Comparison of ENCODE assay signal across 9 mouse cellular contexts in genomic region chr17:47112556-47113225, GRCm38 (mm10).
DNase-seq lines count a peak whose midpoint lies in the region; ATAC-seq and TF ChIP-seq lines count a peak whose summit lies in the region.
"Had no signal": no experiment of that assay in that cellular context is flagged by ENCODE, and none has a peak within 500 bp of the region (broad histone marks: within the 10 kb centered on the region; RNA-seq: fewer than 3 reads in every experiment).

No protein-coding gene starts in this region.

- H3K4me2 ChIP-seq in kidney, postnatal 0 days (ENCODE audit: low read length) = no peak overlapping the region
- H3K4me2 ChIP-seq in kidney, embryonic 14.5 days (replicated peaks; ENCODE audit: low read depth, low read length) = no peak overlapping the region
- H3K4me2 ChIP-seq in hindbrain, embryonic 14.5 days (replicated peaks) = no peak overlapping the region
- H3K4me2 ChIP-seq: neural tube, embryonic 12.5 days had no signal

- no peaks in the 10 kb centered on the region for H3K9me3 ChIP-seq in kidney, postnatal 0 days (replicated peaks; ENCODE audit: low read length)
- H3K9me3 ChIP-seq in kidney, embryonic 14.5 days (ENCODE audit: control insufficient read depth, low read length) = no peaks in the 10 kb centered on the region; the same call in 1 of the 2 replicates
- no peaks in the 10 kb centered on the region for H3K9me3 ChIP-seq in ES-Bruce4 (replicated peaks; ENCODE audit: control insufficient read depth, insufficient read depth, low read length, poor library complexity, severe bottlenecking)
- H3K9me3 ChIP-seq in hindbrain, embryonic 14.5 days (ENCODE audit: control insufficient read depth, low read length) = no peaks in the 10 kb centered on the region
- H3K9me3 ChIP-seq: neural tube, embryonic 12.5 days had no signal

- 90% methylated on average over 16 of the region's 16 CpGs for WGBS in kidney, postnatal 0 days
- WGBS in kidney, embryonic 14.5 days = 91% methylated on average over 16 of the region's 16 CpGs
- 84% methylated on average over 16 of the region's 16 CpGs for WGBS in bone marrow, adult 2 months
- WGBS in hindbrain, embryonic 14.5 days = 90% methylated on average over 16 of the region's 16 CpGs

- DNase-seq in kidney, postnatal 0 days (ENCODE audit: low spot score) = no peak
- DNase-seq in lung, postnatal 25 days (ENCODE audit: low spot score) = peak; percentile 21
- DNase-seq in hindbrain, embryonic 14.5 days (ENCODE audit: low spot score) = no peak
- DNase-seq in MN1 (ENCODE audit: low spot score) = no peak
- DNase-seq: embryo, embryonic 11 days had no signal

- peak; percentile 38; the same call in 1 of the 2 replicates for TF ChIP-seq CTCF in kidney, postnatal 0 days (IDR thresholded peaks at IDR 0.05; ENCODE audit: low read depth)
- peak; percentile 75 for TF ChIP-seq CTCF in ES-Bruce4 (IDR thresholded peaks at IDR 0.05; ENCODE audit: low read depth, low read length)
- TF ChIP-seq CTCF in bone marrow, adult 2 months (IDR thresholded peaks at IDR 0.05; ENCODE audit: control insufficient read depth, insufficient read depth, low read length) = peak; percentile 42; the same call in 1 of the 2 replicates

- no peak overlapping the region for H3K4me3 ChIP-seq in kidney, postnatal 0 days (replicated peaks; ENCODE audit: low read depth, low read length)
- H3K4me3 ChIP-seq in kidney, embryonic 14.5 days (ENCODE audit: low read length) = no peak overlapping the region
- no peak overlapping the region for H3K4me3 ChIP-seq in ES-Bruce4 (ENCODE audit: low read depth, low read length)
- no peak overlapping the region for H3K4me3 ChIP-seq in bone marrow, adult 2 months (replicated peaks; ENCODE audit: control insufficient read depth, low read depth, low read length)
- no peak overlapping the region for H3K4me3 ChIP-seq in hindbrain, embryonic 14.5 days (replicated peaks; ENCODE audit: low read length)
- H3K4me3 ChIP-seq: neural tube, embryonic 12.5 days had no signal

- no peak for ATAC-seq in kidney, postnatal 0 days (replicated peaks; ENCODE audit: low FRiP score, low read depth)
- ATAC-seq in kidney, embryonic 14.5 days (ENCODE audit: low FRiP score, low TSS enrichment) = no peak
- no peak for ATAC-seq in hindbrain, embryonic 14.5 days (ENCODE audit: low FRiP score)

- H3K9ac ChIP-seq in kidney, postnatal 0 days (ENCODE audit: low read depth, low read length) = no peak overlapping the region
- no peak overlapping the region for H3K9ac ChIP-seq in kidney, embryonic 14.5 days (ENCODE audit: low read depth, low read length)
- H3K9ac ChIP-seq in ES-Bruce4 (ENCODE audit: low read depth, poor library complexity, severe bottlenecking) = no peak overlapping the region
- H3K9ac ChIP-seq in hindbrain, embryonic 14.5 days = no peak overlapping the region
- H3K9ac ChIP-seq: neural tube, embryonic 12.5 days had no signal

- TF ChIP-seq POLR2A in ES-Bruce4 (IDR thresholded peaks at IDR 0.05; ENCODE audit: insufficient read depth, low read length) = no peak
- TF ChIP-seq POLR2A in bone marrow, adult 2 months (IDR thresholded peaks at IDR 0.05; ENCODE audit: borderline replicate concordance, control insufficient read depth, low read depth, low read length) = no peak

- no peaks in the 10 kb centered on the region for H3K4me1 ChIP-seq in kidney, postnatal 0 days (replicated peaks; ENCODE audit: insufficient read depth, low read length)
- no peaks in the 10 kb centered on the region for H3K4me1 ChIP-seq in kidney, embryonic 14.5 days (ENCODE audit: control insufficient read depth, insufficient read depth, low read length)
- no peaks in the 10 kb centered on the region for H3K4me1 ChIP-seq in ES-Bruce4 (ENCODE audit: control insufficient read depth, insufficient read depth, low read length)
- H3K4me1 ChIP-seq in bone marrow, adult 2 months (ENCODE audit: control insufficient read depth, insufficient read depth, low read length) = no peaks in the 10 kb centered on the region; the same call in 1 of the 2 replicates
- H3K4me1 ChIP-seq in hindbrain, embryonic 14.5 days (replicated peaks; ENCODE audit: control insufficient read depth, insufficient read depth, low read length) = no peaks in the 10 kb centered on the region
- H3K4me1 ChIP-seq: neural tube, embryonic 12.5 days had no signal

- no peaks in the 10 kb centered on the region for H3K36me3 ChIP-seq in kidney, postnatal 0 days (ENCODE audit: insufficient read depth, low read length)
- no peaks in the 10 kb centered on the region for H3K36me3 ChIP-seq in kidney, embryonic 14.5 days (ENCODE audit: control insufficient read depth, insufficient read depth, low read length)
- H3K36me3 ChIP-seq in ES-Bruce4 (ENCODE audit: control insufficient read depth, insufficient read depth, low read length, poor library complexity, severe bottlenecking) = no peaks in the 10 kb centered on the region
- no peaks in the 10 kb centered on the region for H3K36me3 ChIP-seq in hindbrain, embryonic 14.5 days (replicated peaks; ENCODE audit: control insufficient read depth, insufficient read depth)
- H3K36me3 ChIP-seq: neural tube, embryonic 12.5 days had no signal

- H3K27ac ChIP-seq in kidney, postnatal 0 days = no peak overlapping the region
- H3K27ac ChIP-seq in kidney, embryonic 14.5 days (ENCODE audit: low read depth, low read length) = no peak overlapping the region
- H3K27ac ChIP-seq in ES-Bruce4 (ENCODE audit: insufficient read depth, low read length) = no peak overlapping the region
- no peak overlapping the region for H3K27ac ChIP-seq in bone marrow, adult 2 months (ENCODE audit: control insufficient read depth, insufficient read depth, low read depth, low read length, poor library complexity)
- H3K27ac ChIP-seq in hindbrain, embryonic 14.5 days = no peak overlapping the region
- H3K27ac ChIP-seq: neural tube, embryonic 12.5 days had no signal

- TF ChIP-seq EP300 in ES-Bruce4 (IDR thresholded peaks at IDR 0.05; ENCODE audit: insufficient read depth, low read depth, low read length) = no peak

- H3K27me3 ChIP-seq in kidney, postnatal 0 days (ENCODE audit: insufficient read depth, low read length) = no peaks in the 10 kb centered on the region
- no peaks in the 10 kb centered on the region for H3K27me3 ChIP-seq in kidney, embryonic 14.5 days (ENCODE audit: control insufficient read depth, insufficient read depth, low read length)
- H3K27me3 ChIP-seq in ES-Bruce4 (ENCODE audit: control insufficient read depth, insufficient read depth, low read length, poor library complexity, severe bottlenecking) = no peaks in the 10 kb centered on the region
- no peaks in the 10 kb centered on the region for H3K27me3 ChIP-seq in hindbrain, embryonic 14.5 days (ENCODE audit: control insufficient read depth, insufficient read depth, low read length)
- H3K27me3 ChIP-seq: neural tube, embryonic 12.5 days had no signal
